Mouse (Mus musculus) layer of hippocampus, postnatal 25 days (tissue): ENCODE measurements around the gene Cdh15. TPM values are rescaled to one million over a fixed set of nuclear protein-coding genes. Genes with fewer than 3 reads are reported as not detected.

Experiments
- DNase-seq, 2 experiments: peaks; one replicate each; pipeline ENCODE4 v3.0.0; 2022; ENCODE audit warnings: mixed read lengths in 2 of 2, low spot score in 1 of 2; ENCODE audit errors: extremely low spot score in 1 of 2
- total RNA-seq, 2 experiments: library from RNA; stranded (reverse); gene quantifications; 2 replicates each; pipeline ENCODE4 v1.2.3; 2021

Cdh15 gene
- 1 to 10 TPM in 1 of 2 experiments, under 1 TPM in 1; 0.70 to 1.2 TPM for total RNA-seq

- DNase-seq: peak in 1 of 2 experiments; percentile 24
These were observed at the start of gene Cdh15 for GRCm38 (mm10) chr8:122847829-122848561. Cdh15 (plus strand) TSS chr8:122847966.

- DNase-seq: no peak
These were observed 43.6 kb upstream of the Cdh15 start for GRCm38 (mm10) chr8:122803906-122804761.

- DNase-seq: peak in 1 of 2 experiments; percentile 16
These were observed 42.4 kb upstream of the Cdh15 start for GRCm38 (mm10) chr8:122805349-122805748.

DNA sequence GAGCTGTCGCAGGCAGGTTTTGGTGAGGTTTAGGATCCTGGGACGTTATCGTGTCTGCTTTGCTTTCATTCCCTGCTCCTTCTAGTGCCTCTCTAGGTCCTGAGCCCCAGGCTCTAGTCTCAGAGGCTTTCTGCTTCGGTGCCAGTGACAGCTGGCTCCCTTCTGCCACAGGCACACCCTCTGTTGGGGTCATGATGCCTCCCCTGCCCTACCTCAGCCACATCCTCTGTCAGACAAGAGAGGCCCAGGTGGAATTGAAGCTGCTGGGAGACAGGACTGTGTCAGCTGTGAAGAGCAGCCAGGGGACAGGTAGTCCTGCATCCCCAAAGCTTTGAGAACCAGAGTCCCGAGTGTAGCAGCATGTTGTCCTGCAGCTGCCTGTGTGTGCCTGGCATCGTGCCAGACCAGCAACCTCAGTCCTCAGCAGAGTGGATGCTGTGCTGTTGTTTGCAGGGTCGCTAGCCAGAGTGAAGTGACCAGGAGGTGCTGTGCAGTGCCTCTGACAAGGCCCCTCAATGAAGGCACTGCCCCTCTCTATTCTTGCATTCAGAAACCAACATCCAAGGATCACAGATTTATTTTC lies 40.7 kb upstream of the Cdh15 start:
- DNase-seq: no peak

DNA sequence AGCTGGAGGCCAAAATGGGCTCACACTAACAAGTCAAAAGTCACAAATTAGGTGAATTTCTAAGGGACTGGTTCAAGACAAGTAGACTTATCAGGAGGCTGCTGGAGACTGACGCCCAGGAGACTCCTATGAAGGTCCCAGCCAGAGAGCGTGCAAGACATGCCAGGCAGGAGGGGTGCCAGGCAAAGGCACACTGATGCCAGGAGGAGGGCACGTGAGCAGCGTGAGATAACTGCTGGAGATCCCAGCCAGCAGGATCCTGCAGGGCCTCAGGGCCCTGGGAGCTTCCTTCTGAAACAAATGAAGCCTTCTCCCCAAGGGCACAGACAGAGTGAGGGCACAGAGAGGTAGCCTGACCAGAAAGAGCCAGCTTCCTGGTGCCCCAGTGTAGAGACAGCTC lies 39.9 kb upstream of the Cdh15 start:
- no peak for DNase-seq

DNA sequence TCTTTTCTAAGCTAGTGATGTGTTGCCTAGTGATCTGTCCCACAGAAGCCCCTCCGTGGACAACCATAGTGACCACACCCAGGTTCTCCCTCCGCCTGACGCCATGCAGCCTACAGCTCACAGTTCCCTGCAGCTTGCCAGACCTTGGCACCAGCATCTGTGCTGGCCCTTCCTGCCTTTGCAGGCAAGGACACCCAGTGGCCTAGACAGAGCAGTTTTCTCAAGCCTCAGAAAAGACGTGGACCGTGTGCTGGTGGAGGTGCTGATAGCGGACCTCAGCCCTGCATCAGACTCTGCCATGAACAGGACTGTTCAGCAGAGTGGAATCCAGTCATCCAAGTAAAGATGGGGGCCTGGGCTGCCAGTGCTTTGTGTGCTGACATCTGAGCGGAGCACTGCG lies 37.4 kb upstream of the Cdh15 start:
- DNase-seq: no peak

- DNase-seq: no peak
These were observed 35.8 kb upstream of the Cdh15 start for GRCm38 (mm10) chr8:122811870-122812494.

- DNase-seq: no peak
These were observed 35.0 kb upstream of the Cdh15 start for GRCm38 (mm10) chr8:122812610-122813250.

DNA sequence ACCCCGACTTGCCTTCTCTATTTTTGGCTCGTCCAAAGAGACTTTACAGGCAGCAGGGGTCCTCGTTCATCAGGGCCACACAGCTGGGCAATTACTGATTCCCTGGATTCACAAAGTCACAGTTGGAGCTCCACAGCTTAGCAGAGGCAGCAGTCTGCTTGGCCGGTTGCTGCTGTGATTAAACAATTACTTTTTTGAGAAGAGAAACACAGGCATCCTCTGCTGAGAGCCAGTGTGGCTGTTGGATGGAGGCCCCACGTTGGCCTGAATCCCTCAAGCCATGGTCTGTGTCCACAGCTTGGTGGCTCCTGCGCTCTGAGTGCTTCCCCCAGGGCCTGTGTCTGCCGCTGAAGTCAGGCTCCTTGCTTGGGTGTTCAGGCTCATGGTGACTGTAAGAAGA lies 33.2 kb upstream of the Cdh15 start:
- DNase-seq: no peak

GRCm38 (mm10) chr8:122816965-122817364 lies 30.8 kb upstream of the Cdh15 start:
- DNase-seq: no peak

DNA sequence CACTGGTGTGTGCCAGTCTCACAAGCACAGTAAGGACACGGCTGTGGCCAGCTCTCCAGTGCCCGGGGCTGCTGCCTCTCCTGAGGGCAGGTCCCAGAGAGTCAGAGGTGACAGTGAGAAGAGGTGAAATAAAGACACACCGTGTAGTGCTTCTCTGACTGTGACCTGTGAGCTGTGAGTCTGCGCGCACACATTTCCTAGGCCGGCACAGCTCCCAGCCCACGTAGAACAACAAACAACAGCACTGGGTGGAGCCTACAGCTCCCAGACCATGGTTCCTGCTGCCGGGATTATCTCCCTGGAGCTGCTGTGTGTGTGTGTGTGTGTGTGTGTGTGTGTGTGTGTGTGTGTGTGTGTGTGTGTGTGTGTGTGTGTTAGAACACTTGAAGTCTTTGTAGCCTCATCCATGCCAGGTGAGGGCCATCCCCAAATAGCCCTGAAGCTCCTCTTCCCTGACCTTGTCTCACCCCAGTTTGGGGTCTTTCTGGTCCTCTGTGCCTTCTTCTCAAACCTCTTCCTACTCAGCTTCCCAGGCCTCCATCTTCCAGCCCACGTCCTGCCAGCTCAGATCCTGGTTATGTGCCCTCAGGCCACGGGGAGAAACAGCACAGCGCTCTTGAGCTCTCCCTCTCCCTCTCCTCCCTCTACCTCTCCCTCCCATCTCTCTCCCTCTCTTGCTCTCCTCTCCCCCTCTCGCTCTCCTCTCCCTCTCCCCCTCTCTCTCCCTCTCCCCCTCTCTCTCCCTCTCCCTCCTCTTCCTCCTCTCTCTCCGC lies 29.9 kb upstream of the Cdh15 start:
- no peak for DNase-seq

GRCm38 (mm10) chr8:122819776-122820175 lies 28.0 kb upstream of the Cdh15 start:
- DNase-seq: no peak

GRCm38 (mm10) chr8:122824571-122824970 lies 23.2 kb upstream of the Cdh15 start:
- no peak for DNase-seq

- no peak for DNase-seq
These were observed 22.8 kb upstream of the Cdh15 start for GRCm38 (mm10) chr8:122824986-122825385.

- no peak for DNase-seq
These were observed 22.4 kb upstream of the Cdh15 start for GRCm38 (mm10) chr8:122825408-122825807.

- no peak for DNase-seq
These were observed 18.4 kb upstream of the Cdh15 start for GRCm38 (mm10) chr8:122829396-122829795.

DNA sequence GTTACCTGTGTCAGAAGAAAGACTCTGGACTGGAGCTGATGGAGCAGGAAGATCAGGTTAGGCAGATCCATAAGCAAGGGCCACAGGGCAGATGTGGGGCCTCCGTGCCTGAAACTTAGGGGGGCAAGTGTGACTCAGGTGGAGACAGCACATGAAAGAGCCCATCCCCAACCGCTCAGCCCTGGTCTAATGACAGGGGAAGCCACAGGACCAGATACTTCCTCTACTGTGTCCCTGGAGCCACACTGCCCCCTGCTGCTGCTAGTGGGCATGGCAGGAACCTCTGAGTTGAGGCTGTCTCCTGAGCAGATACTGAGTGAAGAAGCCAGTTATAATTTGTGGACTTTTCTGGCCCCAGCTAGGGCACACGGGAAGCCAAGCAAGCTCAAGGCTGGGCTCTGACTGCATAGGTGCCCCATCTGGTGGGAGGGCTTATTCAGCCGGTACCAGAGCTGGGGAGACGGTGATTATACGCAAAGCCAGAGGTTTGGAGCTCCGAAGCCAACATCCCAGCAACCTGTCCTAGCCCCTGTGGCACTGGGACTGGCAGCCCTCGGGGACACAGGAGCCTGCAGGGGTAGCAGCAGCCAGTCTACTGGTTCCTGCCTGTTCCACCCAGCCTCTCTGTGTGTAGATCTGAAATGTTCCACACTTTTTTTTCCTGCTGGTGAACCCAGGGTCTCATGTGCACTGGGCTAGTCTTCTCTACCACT lies 17.3 kb upstream of the Cdh15 start:
- peak; percentile 97 to 100 for DNase-seq

- DNase-seq: no peak
These were observed 13.3 kb upstream of the Cdh15 start for GRCm38 (mm10) chr8:122834416-122834815.

GRCm38 (mm10) chr8:122834971-122835370 lies 12.8 kb upstream of the Cdh15 start:
- DNase-seq: peak; percentile 51 to 81
